Mouse (Mus musculus) liver, embryonic 14.5 days (tissue): ENCODE results near the gene Camkk2.

ENCODE experiments used
- CTCF ChIP-seq: IDR thresholded peaks from 2 replicates; pipeline ENCODE4 v1.5.1; 2016; ENCODE audit warnings: antibody characterized with exemption, low read depth, control low read depth
- EP300 ChIP-seq: IDR thresholded peaks from 2 replicates; pipeline ENCODE4 v1.6.1; 2016; ENCODE audit warnings: antibody characterized with exemption, low read depth

DNA sequence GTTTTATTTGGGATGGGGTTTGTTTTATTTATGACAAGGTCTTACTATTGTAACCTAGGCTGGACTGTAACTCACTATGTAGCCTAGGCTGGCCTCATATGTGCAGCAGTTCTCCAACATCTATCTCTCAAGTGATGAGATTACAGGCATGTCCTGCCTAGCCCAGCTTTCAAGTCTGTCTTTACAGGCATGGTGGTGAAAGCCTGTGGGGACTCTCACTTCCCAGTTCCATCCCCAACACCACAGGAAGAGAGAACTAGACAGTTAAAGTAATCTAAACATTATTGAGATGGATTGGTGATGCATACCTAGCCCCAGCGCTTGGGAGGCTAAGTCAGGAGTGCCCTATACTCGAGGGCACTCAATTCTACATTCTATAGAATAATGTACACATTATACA, 9.5 kb upstream of the Camkk2 start:
- TF ChIP-seq CTCF (no peak), EP300 (no peak)
